In genomic region chr13:38992529-38992928, GRCm38 (mm10) we compare ENCODE assay signal across 10 mouse cellular contexts. TPM values are rescaled to one million over a fixed set of nuclear protein-coding genes. Genes with fewer than 3 reads are reported as not detected.
DNase-seq lines count a peak whose midpoint lies in the region; ATAC-seq lines count a peak whose summit lies in the region.
"Had no signal": no experiment of that assay in that cellular context is flagged by ENCODE, and none has a peak within 500 bp of the region (broad histone marks: within the 10 kb centered on the region; RNA-seq: fewer than 3 reads in every experiment).

No protein-coding gene starts in this region.

- DNase-seq in cerebellum, adult 11 months, result no peak
- DNase-seq in midbrain, embryonic 11.5 days (ENCODE audit: low spot score, missing footprints), result no peak
- peak; percentile 42 for DNase-seq in embryonic facial prominence, embryonic 10.5 days (ENCODE audit: low spot score)
- DNase-seq in kidney, postnatal 4 days, result peak; percentile 64 to 69
- peak; percentile 10 for DNase-seq in lung, postnatal 25 days (ENCODE audit: low spot score)
- no peak for DNase-seq in urinary bladder, postnatal 4 days (ENCODE audit: low spot score in 2 of 2)

- no peak overlapping the region for H3K4me2 ChIP-seq in midbrain, embryonic 16.5 days (ENCODE audit: low read length)
- no peak overlapping the region for H3K4me2 ChIP-seq in midbrain, embryonic 11.5 days
- H3K4me2 ChIP-seq: heart, embryonic 13.5 days; midbrain, embryonic 12.5 days had no signal

- H3K36me3 ChIP-seq in midbrain, embryonic 16.5 days (ENCODE audit: control insufficient read depth, insufficient read depth, low read length), result no peaks in the 10 kb centered on the region
- no peaks in the 10 kb centered on the region for H3K36me3 ChIP-seq in midbrain, embryonic 11.5 days (ENCODE audit: control insufficient read depth, insufficient read depth, low read length)
- H3K36me3 ChIP-seq in embryonic facial prominence, embryonic 10.5 days (replicated peaks), result no peaks in the 10 kb centered on the region
- H3K36me3 ChIP-seq: heart, embryonic 13.5 days; midbrain, embryonic 12.5 days had no signal

- no peaks in the 10 kb centered on the region for H3K9me3 ChIP-seq in midbrain, embryonic 16.5 days (replicated peaks; ENCODE audit: control insufficient read depth, low read length, poor library complexity, severe bottlenecking)
- H3K9me3 ChIP-seq in midbrain, embryonic 11.5 days (ENCODE audit: control insufficient read depth, low read length), result no peaks in the 10 kb centered on the region
- no peaks in the 10 kb centered on the region for H3K9me3 ChIP-seq in embryonic facial prominence, embryonic 10.5 days
- H3K9me3 ChIP-seq: midbrain, embryonic 12.5 days had no signal

- no peak overlapping the region for H3K9ac ChIP-seq in midbrain, embryonic 16.5 days (ENCODE audit: low read depth, low read length)
- no peak overlapping the region for H3K9ac ChIP-seq in midbrain, embryonic 11.5 days (ENCODE audit: low read length)
- H3K9ac ChIP-seq: heart, embryonic 13.5 days; midbrain, embryonic 12.5 days had no signal

- H3K27ac ChIP-seq in midbrain, embryonic 16.5 days (ENCODE audit: low read length), result no peak overlapping the region
- H3K27ac ChIP-seq in midbrain, embryonic 11.5 days (ENCODE audit: low read depth, low read length), result no peak overlapping the region
- H3K27ac ChIP-seq in embryonic facial prominence, embryonic 10.5 days (replicated peaks), result no peak overlapping the region
- H3K27ac ChIP-seq: heart, embryonic 13.5 days; midbrain, embryonic 12.5 days had no signal

- no peak overlapping the region for H3K4me3 ChIP-seq in midbrain, embryonic 16.5 days (ENCODE audit: low read depth, low read length)
- H3K4me3 ChIP-seq in midbrain, embryonic 11.5 days (ENCODE audit: low read depth, low read length), result no peak overlapping the region
- H3K4me3 ChIP-seq in embryonic facial prominence, embryonic 10.5 days, result no peak overlapping the region
- H3K4me3 ChIP-seq: heart, embryonic 13.5 days; midbrain, embryonic 12.5 days had no signal

- H3K27me3 ChIP-seq in midbrain, embryonic 16.5 days (ENCODE audit: control insufficient read depth, insufficient read depth, low read depth, low read length), result no peaks in the 10 kb centered on the region
- no peaks in the 10 kb centered on the region for H3K27me3 ChIP-seq in midbrain, embryonic 11.5 days (ENCODE audit: control insufficient read depth, insufficient read depth, low read length)
- no peaks in the 10 kb centered on the region for H3K27me3 ChIP-seq in embryonic facial prominence, embryonic 10.5 days (replicated peaks; ENCODE audit: low read depth, poor library complexity, severe bottlenecking)
- H3K27me3 ChIP-seq: heart, embryonic 13.5 days; midbrain, embryonic 12.5 days had no signal

- H3K4me1 ChIP-seq in midbrain, embryonic 16.5 days (ENCODE audit: control insufficient read depth, insufficient read depth, low read length), result no peaks in the 10 kb centered on the region
- no peaks in the 10 kb centered on the region for H3K4me1 ChIP-seq in midbrain, embryonic 11.5 days (ENCODE audit: control insufficient read depth, insufficient read depth, low read length)
- H3K4me1 ChIP-seq in embryonic facial prominence, embryonic 10.5 days, result no peaks in the 10 kb centered on the region
- H3K4me1 ChIP-seq: heart, embryonic 13.5 days; midbrain, embryonic 12.5 days had no signal

- ATAC-seq in cerebellum, adult (ENCODE audit: insufficient number of reproducible peaks, low FRiP score, low TSS enrichment), result peak; percentile 38; the same call in 1 of the 2 replicates
- peak; percentile 39; the same call in 1 of the 2 replicates for ATAC-seq in midbrain, embryonic 16.5 days
- no peak for ATAC-seq in midbrain, embryonic 11.5 days (ENCODE audit: low FRiP score)

- 32% methylated on average over 5 of the region's 5 CpGs for WGBS in midbrain, embryonic 16.5 days
- WGBS in midbrain, embryonic 11.5 days, result 45% methylated on average over 5 of the region's 5 CpGs
- 31% methylated on average over 5 of the region's 5 CpGs for WGBS in embryonic facial prominence, embryonic 10.5 days

RNA-seq across cellular contexts. Expression of gene Slc35b3, which starts 31.9 kb away (rescaled TPM):
- 31.0 and 32.7 TPM in 2 replicates for polyA plus RNA-seq in midbrain, embryonic 16.5 days (2015; fragmentation: Nextera tagmentation; extraction: Ambion mirVana)
- polyA plus RNA-seq in midbrain, embryonic 11.5 days (2014; fragmentation: Nextera tagmentation; extraction: Ambion mirVana), result 27.6 and 29.1 TPM in 2 replicates
- polyA plus RNA-seq in embryonic facial prominence, embryonic 10.5 days (2016; fragmentation: Nextera tagmentation; extraction: Ambion mirVana), result 26.3 and 28.0 TPM in 2 replicates

Comparison
In these comparisons a context has a peak if more than half of its experiments do, and no peak if none do; other contexts are left out.
1. DNase-seq: peak in embryonic facial prominence, embryonic 10.5 days (single experiment), kidney, postnatal 4 days (2 of 2) and lung, postnatal 25 days (single experiment); none in cerebellum, adult 11 months (single experiment), midbrain, embryonic 11.5 days (single experiment) and urinary bladder, postnatal 4 days (0 of 2).